Mouse (Mus musculus) cortical plate, adult 2 months (tissue): ENCODE results near the gene Eif2d. TPM values are rescaled to one million over a fixed set of nuclear protein-coding genes. Genes with fewer than 3 reads are reported as not detected.

Source experiments
- H3K27ac ChIP-seq: fragments of 200-500 bp; 2 replicates; pipeline ENCODE4 v1.5.1; 2012; ENCODE audit warnings: low read length, control low read depth, inconsistent platforms; ENCODE audit not compliant: insufficient read depth
- H3K4me1 ChIP-seq: fragments of 200-500 bp; 2 replicates; pipeline ENCODE4 v1.6.1; 2011; ENCODE audit warnings: low read length; ENCODE audit not compliant: control insufficient read depth, insufficient read depth
- H3K4me3 ChIP-seq: fragments of 200-500 bp; 2 replicates; pipeline ENCODE4 v1.5.1; 2011; ENCODE audit warnings: mild to moderate bottlenecking, low read length, control low read depth; ENCODE audit not compliant: insufficient read depth
- CTCF ChIP-seq: fragments of 200-500 bp; IDR thresholded peaks from 2 replicates; pipeline ENCODE4 v1.5.1; 2011; ENCODE audit warnings: mild to moderate bottlenecking, control low read depth, low read length; ENCODE audit not compliant: insufficient read depth; ENCODE audit errors: extremely low read depth
- POLR2A ChIP-seq: fragments of 200-500 bp; IDR thresholded peaks from 2 replicates; pipeline ENCODE4 v1.6.1; 2011; ENCODE audit warnings: mild to moderate bottlenecking, low read length, control low read depth; ENCODE audit not compliant: insufficient read depth; ENCODE audit errors: extremely low read depth
- polyA plus RNA-seq: library from polyadenylated mRNA; depleted of rRNA; stranded (reverse); fragments of >200 nt; gene quantifications from 2 replicates; pipeline ENCODE4 v1.2.3, GENCODE M21; 2012; rRNA removed

The Eif2d gene
- polyA plus RNA-seq: 57.8 and 58.0 TPM in 2 replicates

DNA sequence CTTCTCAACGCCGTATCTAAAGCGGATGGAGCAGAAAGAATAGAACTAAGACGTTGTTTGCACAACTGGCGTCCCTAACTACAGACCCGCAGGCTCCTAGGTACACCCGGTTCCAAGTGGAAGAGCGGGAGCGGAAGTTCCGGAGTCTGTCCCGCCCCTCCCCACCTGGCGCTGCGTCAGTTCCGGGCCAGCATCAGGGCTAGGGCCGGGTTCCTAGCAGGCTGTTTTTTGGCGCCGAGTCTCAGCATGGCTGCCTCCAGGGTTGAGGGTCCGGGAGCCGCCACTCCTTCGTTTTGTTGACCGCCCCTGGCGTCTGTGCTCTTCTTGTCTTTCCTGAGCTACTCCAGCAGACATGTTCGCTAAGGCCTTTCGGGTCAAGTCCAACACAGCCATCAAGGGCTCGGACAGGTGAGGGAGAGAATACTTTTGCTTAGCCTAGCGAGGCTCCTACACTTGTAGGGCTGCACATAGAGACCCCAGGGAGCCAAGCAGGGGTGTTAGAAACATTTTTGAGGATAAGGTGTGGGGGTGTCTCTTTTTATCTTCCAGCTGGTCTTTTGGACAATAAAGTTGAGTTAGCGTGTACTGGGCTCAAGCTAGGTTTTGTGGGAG is at the start of gene Eif2d:
Gene Eif2d (plus strand): TSS at position 164 of the 612 bp plus-strand sequence.
- Histone ChIP-seq H3K27ac (no peak within 1 kb of the TSS), H3K4me1 (no peaks in the 10 kb centered on the region), H3K4me3 (peak within 1 kb of the TSS; percentile 95)
- no peak for TF ChIP-seq CTCF
- peak; percentile 69 for TF ChIP-seq POLR2A

DNA sequence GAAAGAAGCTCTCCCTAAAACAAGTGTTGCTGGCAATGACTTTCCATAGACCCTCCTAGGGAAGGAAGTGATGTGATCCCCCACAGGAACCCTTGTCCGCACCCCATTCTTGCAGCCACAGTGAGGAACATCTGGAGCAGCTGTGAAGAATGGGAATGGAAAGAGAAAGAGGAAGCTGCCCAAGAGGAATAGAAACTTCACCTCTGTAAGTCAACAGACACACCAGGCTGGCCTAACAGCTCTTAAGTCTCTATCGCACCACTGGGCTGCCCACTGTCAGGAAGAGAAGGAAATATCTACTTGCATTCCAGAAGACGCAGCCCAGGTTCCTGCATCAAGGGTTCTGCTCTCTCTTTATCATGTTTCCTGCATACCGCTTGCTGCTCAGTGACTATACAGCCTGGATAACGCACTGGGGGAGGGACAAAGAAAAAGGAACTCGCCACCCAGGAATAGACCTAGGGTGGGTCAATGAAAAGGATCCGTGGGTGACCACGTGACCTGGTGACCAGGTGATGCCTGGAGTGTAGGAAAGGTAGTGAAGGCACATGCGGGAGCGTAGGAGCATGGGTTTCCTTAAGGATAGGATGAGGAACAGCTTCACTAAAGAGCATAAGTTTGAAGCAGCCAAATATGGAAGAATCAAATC is 49.1 kb upstream of the Eif2d start:
- Histone ChIP-seq H3K4me3 (no peak overlapping the region), H3K4me1 (peaks cover 4% of the 10 kb centered on the region), H3K27ac (no peak overlapping the region)
- TF ChIP-seq POLR2A (no peak), CTCF (no peak)

DNA sequence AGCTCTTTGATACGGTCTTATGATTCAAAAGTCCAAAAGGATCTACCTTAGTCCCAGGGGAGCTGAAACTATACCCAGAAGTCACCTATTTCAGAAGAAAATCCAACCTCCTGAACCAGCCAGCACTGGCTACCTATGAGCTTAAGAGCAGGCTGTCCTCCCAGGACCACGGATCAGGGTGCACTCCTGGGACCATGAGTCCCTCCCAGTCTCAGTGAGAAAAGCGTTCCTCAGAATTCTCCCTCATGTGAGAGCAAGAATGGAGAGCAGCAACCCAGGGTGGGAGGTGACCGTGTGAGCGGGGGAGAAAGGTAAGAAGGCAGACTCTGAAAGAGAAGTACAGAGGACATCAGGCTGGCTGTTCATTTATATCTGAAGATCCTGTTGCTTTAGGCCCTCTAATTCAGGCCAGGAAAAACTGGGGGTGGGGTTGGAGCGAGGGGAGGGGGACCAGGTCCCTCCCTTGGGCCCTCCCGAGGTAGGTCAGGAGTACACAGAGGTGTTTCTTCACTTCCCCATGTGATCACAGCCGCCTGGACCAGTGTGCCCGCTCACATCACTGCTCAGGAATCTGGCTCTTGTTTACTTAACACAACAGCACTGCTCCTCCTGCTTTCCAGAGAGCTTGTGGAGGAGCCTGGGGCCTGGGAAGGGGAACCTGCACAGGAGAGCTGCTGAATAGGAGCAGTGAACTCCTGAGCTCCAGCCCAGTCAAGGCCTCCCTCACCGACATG is 45.2 kb upstream of the Eif2d start:
- no peak overlapping the region for H3K4me3 ChIP-seq
- no peak for TF ChIP-seq CTCF
- peaks cover 2% of the 10 kb centered on the region; the same call in 1 of the 2 replicates for H3K4me1 ChIP-seq
- H3K27ac ChIP-seq: no peak overlapping the region

DNA sequence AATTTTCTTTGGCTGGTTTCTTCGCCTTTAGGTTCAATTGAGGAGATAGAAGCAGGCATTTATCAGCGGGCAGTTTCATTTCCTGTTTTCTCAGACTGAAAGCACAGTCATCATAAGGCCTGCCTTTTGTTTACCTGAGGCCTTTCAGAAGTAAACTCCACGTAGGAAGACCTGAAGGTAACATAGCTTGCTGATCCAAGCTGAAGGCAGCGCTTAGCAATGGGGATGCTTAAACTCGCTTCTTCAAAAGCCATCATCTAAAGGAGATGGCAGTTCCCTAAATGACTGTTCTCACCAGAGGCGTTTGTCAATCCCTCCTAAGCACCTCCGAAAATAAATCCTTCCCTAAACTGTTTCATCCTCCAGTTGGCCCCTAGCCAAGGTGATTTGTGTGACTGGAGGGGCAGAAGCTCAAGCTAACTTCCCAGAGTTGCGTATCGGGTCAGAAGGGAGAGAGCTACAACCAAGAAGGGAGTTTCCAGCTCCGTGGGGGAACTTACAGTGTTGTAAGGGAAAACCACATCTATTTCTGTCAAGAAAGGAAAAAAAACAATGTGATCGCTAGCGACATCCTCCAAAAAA is 42.4 kb upstream of the Eif2d start:
- no peaks in the 10 kb centered on the region for H3K4me1 ChIP-seq
- H3K27ac ChIP-seq: no peak overlapping the region
- TF ChIP-seq CTCF: no peak
- no peak for TF ChIP-seq POLR2A
- H3K4me3 ChIP-seq: no peak overlapping the region

DNA sequence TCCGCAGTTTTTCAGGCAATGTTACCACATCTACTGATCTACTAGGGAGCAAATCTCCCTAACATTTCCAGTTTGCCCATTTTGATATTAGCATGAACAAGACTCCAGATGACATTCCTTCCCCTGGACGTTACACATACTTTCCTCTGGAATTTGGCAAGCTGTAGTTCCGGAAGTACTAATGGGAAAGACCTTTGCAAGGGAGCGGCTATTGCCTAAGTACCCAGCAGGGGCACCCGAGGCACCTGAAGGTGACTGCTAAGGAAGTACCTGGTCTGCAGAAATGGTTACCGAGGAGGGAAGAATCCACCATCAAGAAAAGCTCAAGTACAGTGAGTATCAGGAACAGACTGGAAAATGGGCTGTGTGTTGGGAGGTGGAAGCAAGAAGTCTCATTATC is 40.4 kb upstream of the Eif2d start:
- no peak for TF ChIP-seq CTCF
- TF ChIP-seq POLR2A: no peak
- Histone ChIP-seq H3K4me3 (no peak overlapping the region), H3K4me1 (no peaks in the 10 kb centered on the region), H3K27ac (no peak overlapping the region)

DNA sequence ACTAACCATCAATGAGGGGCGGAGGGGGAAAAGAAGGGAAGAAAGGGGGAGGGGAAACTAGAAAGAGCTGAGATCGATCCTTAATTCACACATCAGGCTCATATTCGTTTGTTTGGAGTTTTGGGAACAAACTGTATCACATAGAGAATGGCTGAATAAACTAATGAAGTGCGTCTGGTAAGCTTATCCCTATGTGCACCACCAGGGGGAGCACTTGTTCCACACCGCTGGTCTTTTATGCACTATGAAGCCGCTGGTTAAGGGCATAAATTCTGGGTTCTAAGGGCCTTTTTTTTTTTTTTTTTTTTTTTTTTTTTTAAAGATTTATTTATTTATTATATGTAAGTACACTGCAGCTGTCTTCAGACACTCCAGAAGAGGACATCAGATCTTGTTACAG is 37.0 kb upstream of the Eif2d start:
- TF ChIP-seq POLR2A (no peak), CTCF (peak; percentile 95)
- no peaks in the 10 kb centered on the region for H3K4me1 ChIP-seq
- no peak overlapping the region for H3K4me3 ChIP-seq
- no peak overlapping the region for H3K27ac ChIP-seq

DNA sequence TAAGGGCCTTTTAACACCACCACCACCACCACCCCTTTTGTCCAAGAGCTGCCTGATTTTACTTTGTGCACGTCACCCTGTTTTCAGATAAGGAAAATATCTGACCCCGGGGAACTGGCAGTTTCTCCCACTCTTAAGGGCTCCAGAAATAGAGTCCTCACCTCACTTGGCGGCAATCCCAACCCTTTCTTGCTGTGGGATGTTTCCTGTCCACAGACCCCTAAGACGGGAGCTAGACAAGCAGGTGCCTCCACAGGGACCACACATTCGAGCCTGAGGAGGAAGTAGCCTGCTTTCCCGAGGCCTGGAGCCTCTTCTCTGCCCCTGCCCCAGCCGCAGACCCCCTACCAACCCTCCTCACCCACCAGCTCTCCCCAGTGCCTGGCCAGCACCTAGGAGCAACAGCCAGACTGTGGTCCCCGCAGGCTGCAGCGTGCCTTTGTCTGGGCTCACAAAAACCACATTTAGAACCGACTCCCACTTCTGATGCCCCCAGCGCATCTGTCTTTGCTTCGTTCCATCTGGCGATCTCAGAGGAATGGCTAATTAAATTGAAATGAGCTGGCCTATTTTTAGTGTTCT is 36.5 kb upstream of the Eif2d start:
- H3K4me3 ChIP-seq: no peak overlapping the region
- TF ChIP-seq CTCF (no peak), POLR2A (no peak)
- no peaks in the 10 kb centered on the region for H3K4me1 ChIP-seq
- H3K27ac ChIP-seq: no peak overlapping the region; the same call in 1 of the 2 replicates

DNA sequence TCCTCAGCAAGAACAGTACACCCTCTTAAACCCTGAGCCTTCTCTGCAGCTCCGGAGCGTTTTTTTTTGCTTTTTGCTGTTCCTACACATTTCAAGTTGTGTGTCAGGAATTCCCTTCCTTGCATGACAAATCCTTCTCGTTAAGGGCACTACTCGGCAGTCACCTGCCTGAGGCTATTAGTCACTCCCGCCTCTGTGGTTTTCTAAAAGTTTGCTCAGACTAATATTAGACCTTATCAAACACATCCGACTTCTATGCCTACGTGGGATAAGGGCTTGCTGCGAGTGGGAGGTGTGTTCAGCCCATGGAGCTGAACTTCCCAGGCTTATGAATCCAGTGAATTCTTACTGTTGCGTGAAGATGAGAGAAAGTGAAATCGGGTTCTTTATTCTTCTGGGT is 34.5 kb upstream of the Eif2d start:
- TF ChIP-seq POLR2A (no peak), CTCF (no peak)
- Histone ChIP-seq H3K4me1 (no peaks in the 10 kb centered on the region), H3K4me3 (no peak overlapping the region), H3K27ac (no peak overlapping the region)

DNA sequence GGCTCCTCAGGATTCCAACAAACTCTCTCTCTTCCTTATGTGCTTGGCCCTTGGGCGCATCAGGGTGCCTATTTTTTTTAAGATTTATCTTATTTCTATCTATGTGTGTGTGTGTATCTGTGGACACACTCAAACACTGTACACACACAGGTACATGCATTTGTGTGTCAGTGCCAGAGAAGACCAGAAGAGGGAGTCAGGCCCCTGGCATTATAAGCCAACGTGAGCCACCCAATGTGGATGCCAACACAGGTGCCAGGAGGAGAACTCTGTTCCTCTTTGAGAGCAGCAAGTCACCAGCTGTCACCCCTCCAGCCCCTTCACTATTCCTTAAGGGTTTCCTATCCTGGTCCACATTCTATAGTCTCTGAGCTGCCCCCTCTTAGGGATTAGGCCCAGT is 34.0 kb upstream of the Eif2d start:
- TF ChIP-seq CTCF (peak; percentile 27), POLR2A (no peak)
- Histone ChIP-seq H3K4me3 (no peak overlapping the region), H3K27ac (no peak overlapping the region), H3K4me1 (no peaks in the 10 kb centered on the region)
